Mouse (Mus musculus): ENCODE measurements around the gene Il4. TPM values are rescaled to one million over a fixed set of nuclear protein-coding genes. Genes with fewer than 3 reads are reported as not detected.
"Not testable (repeated sequence)": the region's sequence is repeated elsewhere in the genome, so short reads cannot be mapped to it uniquely, and the experiment has no call there.

The Il4 gene
- total and polyA plus RNA-seq, 2 experiments from 2014 or later: 4.9 TPM; not detected in 1

- WGBS: 100% methylated on average over 3 of the region's 3 CpGs
- DNase-seq (ENCODE audit: low spot score) (no peak), ATAC-seq (ENCODE audit: low FRiP score) (no peak)
- peak; percentile 47 for TF ChIP-seq CTCF (IDR thresholded peaks at IDR 0.05)
- Histone ChIP-seq H3K27ac (ENCODE audit: low read depth, low read length) (no peak overlapping the region), H3K4me3 (ENCODE audit: low read depth, low read length) (no peak overlapping the region), H3K4me1 (ENCODE audit: insufficient read depth, low read length) (no peaks in the 10 kb centered on the region), H3K27me3 (ENCODE audit: insufficient read depth, low read length) (no peaks in the 10 kb centered on the region), H3K36me3 (ENCODE audit: insufficient read depth, low read length) (peaks cover 43% of the 10 kb centered on the region), H3K9me3 (ENCODE audit: low read length) (no peaks in the 10 kb centered on the region), H3K4me2 (ENCODE audit: low read depth, low read length, poor library complexity, severe bottlenecking) (no peak overlapping the region), H3K9ac (replicated peaks; ENCODE audit: low read length, poor library complexity, severe bottlenecking) (no peak overlapping the region)
Measured at GRCm38 (mm10) chr11:53580562-53580961, 37.9 kb downstream of the Il4 start.

DNA sequence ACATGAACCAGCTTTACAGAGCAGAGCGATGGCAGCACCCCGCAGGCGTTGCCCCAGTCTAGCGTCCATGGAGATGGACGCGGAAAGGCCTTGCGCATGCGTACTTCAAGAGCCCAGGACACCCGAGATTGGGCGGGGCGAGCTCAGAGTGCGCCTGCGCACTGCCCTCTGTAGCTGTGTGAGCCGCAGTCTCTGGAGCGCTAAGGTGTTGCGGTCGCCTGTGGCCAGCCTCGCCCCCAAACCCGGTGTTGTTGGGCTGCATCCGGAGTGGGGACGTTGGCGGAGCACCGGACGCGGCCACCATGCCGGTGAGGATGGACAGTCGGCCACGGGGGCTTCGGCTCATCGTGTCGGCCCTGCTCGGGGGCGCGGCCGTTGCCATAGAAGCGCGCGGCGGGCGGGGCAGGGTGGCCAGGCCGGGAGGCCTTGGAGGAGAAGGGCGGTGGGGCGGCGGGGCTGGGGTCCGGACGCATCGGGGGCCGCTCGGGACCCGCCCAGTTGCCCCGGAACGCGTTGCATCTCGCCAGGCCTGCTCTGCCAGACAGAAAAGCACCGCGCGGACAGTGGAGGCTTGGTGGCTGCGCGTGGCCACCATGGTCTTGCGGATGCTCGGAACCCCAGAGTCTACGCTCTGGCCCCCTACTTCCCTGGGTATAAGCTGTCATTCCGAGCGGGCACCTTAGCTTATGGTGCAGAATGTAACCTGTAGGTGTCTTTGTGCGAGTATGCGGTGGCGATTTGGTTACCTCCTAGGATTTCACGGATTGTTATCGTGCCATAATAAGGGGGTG, 51.0 kb downstream of the Il4 start, which contains the start of gene Kif3a:
Gene Kif3a (plus strand): TSS at position 156 of the 791 bp plus-strand sequence.
- peak; percentile 1; the same call in 1 of the 2 replicates for TF ChIP-seq CTCF (IDR thresholded peaks at IDR 0.05)
- peak within 1 kb of the TSS; percentile 77 for H3K27ac ChIP-seq (ENCODE audit: low read depth, low read length)
- under 1% methylated on average over 59 of the region's 69 CpGs for WGBS
- peak within 1 kb of the TSS; percentile 98 for H3K4me3 ChIP-seq (ENCODE audit: low read depth, low read length)
- peak within 1 kb of the TSS; percentile 98 for H3K9ac ChIP-seq (replicated peaks; ENCODE audit: low read length, poor library complexity, severe bottlenecking)
- H3K4me2 ChIP-seq (ENCODE audit: low read depth, low read length, poor library complexity, severe bottlenecking): peak within 1 kb of the TSS; percentile 67
- H3K4me1 ChIP-seq (ENCODE audit: insufficient read depth, low read length): peaks cover 6% of the 10 kb centered on the region
- peaks cover 5% of the 10 kb centered on the region; the same call in 1 of the 2 replicates for H3K36me3 ChIP-seq (ENCODE audit: insufficient read depth, low read length)
- H3K9me3 ChIP-seq (ENCODE audit: low read length): no peaks in the 10 kb centered on the region
- H3K27me3 ChIP-seq (ENCODE audit: insufficient read depth, low read length): no peaks in the 10 kb centered on the region
- DNase-seq (ENCODE audit: low spot score): peak; percentile 97
- ATAC-seq (ENCODE audit: low FRiP score): peak; percentile 96

GRCm38 (mm10) chr11:53566646-53567045, 51.8 kb downstream of the Il4 start:
- Histone ChIP-seq H3K4me1 (ENCODE audit: insufficient read depth, low read length) (peaks cover 6% of the 10 kb centered on the region), H3K27ac (ENCODE audit: low read depth, low read length) (peak overlapping the region; percentile 77), H3K4me3 (ENCODE audit: low read depth, low read length) (peak overlapping the region; percentile 98), H3K36me3 (ENCODE audit: insufficient read depth, low read length) (peaks cover 5% of the 10 kb centered on the region; the same call in 1 of the 2 replicates), H3K27me3 (ENCODE audit: insufficient read depth, low read length) (no peaks in the 10 kb centered on the region), H3K4me2 (ENCODE audit: low read depth, low read length, poor library complexity, severe bottlenecking) (peak overlapping the region; percentile 67), H3K9me3 (ENCODE audit: low read length) (no peaks in the 10 kb centered on the region), H3K9ac (replicated peaks; ENCODE audit: low read length, poor library complexity, severe bottlenecking) (peak overlapping the region; percentile 98)
- ATAC-seq (ENCODE audit: low FRiP score): peak; percentile 21; the same call in 1 of the 2 replicates
- TF ChIP-seq CTCF (IDR thresholded peaks at IDR 0.05): no peak
- WGBS: 87% methylated on average over 4 of the region's 4 CpGs
- DNase-seq (ENCODE audit: low spot score): no peak

DNA sequence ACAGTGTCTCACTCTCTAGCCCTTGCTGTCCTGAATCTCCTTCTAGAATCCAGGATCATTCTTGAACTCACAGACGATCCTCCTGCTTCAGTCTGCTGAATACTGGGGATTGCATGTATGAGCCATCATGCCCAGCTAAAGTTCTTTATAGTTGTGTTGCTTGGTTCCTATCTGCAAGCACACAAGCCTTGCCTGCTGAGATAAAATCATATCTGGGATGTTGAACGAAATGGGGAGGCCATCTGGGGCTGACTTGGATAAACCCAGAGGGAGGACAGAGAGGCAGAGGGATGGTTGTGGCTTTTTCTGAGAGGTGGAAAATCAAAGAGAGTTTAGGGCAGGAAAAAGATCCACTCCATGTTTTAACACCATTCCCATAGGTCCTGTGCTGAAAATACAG, 56.5 kb downstream of the Il4 start:
- H3K4me3 ChIP-seq (ENCODE audit: low read depth, low read length): no peak overlapping the region
- H3K27me3 ChIP-seq (ENCODE audit: insufficient read depth, low read length): no peaks in the 10 kb centered on the region
- WGBS: 79% methylated on average over 2 of the region's 2 CpGs
- H3K27ac ChIP-seq (ENCODE audit: low read depth, low read length): no peak overlapping the region
- H3K4me1 ChIP-seq (ENCODE audit: insufficient read depth, low read length): no peaks in the 10 kb centered on the region; the same call in 1 of the 2 replicates
- no peak overlapping the region for H3K4me2 ChIP-seq (ENCODE audit: low read depth, low read length, poor library complexity, severe bottlenecking)
- no peak for TF ChIP-seq CTCF (IDR thresholded peaks at IDR 0.05)
- no peaks in the 10 kb centered on the region for H3K36me3 ChIP-seq (ENCODE audit: insufficient read depth, low read length)
- DNase-seq (ENCODE audit: low spot score) (no peak), ATAC-seq (ENCODE audit: low FRiP score) (no peak)
- no peaks in the 10 kb centered on the region for H3K9me3 ChIP-seq (ENCODE audit: low read length)
- no peak overlapping the region for H3K9ac ChIP-seq (replicated peaks; ENCODE audit: low read length, poor library complexity, severe bottlenecking)

DNA sequence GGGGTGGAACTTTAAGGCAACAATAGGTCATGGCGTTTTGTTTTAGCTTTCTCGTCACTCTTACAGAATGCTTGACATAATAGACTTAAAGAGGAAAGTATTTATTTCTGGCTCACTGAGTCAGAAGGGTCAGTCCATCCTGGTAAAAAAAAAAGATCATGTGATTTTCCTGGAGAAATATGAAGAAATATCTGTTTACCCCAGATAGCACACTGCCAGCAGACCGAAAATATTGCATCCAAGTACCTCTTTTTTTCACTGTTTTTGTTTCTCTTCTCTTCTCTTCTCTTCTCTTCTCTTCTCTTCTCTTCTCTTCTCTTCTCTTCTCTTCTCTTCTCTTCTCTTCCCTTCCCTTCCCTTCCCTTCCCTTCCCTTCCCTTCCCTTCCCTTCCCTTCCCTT, 58.5 kb downstream of the Il4 start:
- not testable (repeated sequence) for H3K4me1 ChIP-seq (ENCODE audit: insufficient read depth, low read length); ATAC-seq (ENCODE audit: low FRiP score); H3K4me2 ChIP-seq (ENCODE audit: low read depth, low read length, poor library complexity, severe bottlenecking); H3K4me3 ChIP-seq (ENCODE audit: low read depth, low read length); H3K9me3 ChIP-seq (ENCODE audit: low read length); H3K9ac ChIP-seq (replicated peaks; ENCODE audit: low read length, poor library complexity, severe bottlenecking); DNase-seq (ENCODE audit: low spot score); H3K27me3 ChIP-seq (ENCODE audit: insufficient read depth, low read length); H3K27ac ChIP-seq (ENCODE audit: low read depth, low read length); H3K36me3 ChIP-seq (ENCODE audit: insufficient read depth, low read length)
- WGBS: 97% methylated on average over 1 of the region's 3 CpGs

DNA sequence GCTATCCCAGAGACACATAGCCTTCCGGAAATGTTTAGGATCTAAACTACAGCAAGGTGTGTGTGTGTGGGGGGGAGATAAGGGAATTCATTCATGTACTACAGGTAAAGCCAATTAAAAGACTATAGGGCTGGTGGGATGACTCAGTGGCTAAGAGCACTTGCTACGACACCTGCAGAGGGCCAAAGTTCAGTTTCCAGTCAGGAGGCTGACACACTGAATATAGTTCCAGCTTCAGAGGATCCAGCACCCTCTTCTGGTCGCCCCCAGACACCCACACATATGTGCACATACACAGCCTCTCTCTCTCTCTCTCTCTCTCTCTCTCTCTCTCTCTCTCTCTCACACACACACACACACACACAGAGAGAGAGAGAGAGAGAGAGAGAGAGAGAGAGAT, 60.5 kb downstream of the Il4 start:
- not testable (repeated sequence) for H3K9me3 ChIP-seq (ENCODE audit: low read length); H3K9ac ChIP-seq (replicated peaks; ENCODE audit: low read length, poor library complexity, severe bottlenecking); H3K4me3 ChIP-seq (ENCODE audit: low read depth, low read length); H3K4me1 ChIP-seq (ENCODE audit: insufficient read depth, low read length); H3K27me3 ChIP-seq (ENCODE audit: insufficient read depth, low read length); DNase-seq (ENCODE audit: low spot score); ATAC-seq (ENCODE audit: low FRiP score); H3K36me3 ChIP-seq (ENCODE audit: insufficient read depth, low read length); H3K27ac ChIP-seq (ENCODE audit: low read depth, low read length); H3K4me2 ChIP-seq (ENCODE audit: low read depth, low read length, poor library complexity, severe bottlenecking)
- WGBS: 100% methylated on average over 1 of the region's 3 CpGs

DNA sequence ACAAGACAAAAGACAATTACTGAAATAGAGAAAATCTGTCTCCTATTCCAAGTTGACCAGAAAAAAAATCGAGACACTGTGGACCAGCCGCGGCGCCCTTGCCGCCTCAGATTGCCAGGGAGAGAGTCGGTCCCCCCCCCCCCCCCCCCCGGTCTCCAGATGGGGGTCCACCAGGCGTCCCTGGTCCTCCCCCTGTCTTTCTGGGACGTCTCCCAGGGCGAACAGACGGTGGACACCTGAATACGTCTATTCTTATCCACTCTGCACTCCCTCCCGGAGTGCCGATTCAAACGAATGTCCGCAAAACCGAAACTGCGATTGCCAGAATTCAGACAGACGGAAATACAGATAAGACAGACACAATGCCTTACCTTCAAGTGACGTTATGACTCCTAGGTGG, 61.9 kb downstream of the Il4 start:
- ATAC-seq (ENCODE audit: low FRiP score); H3K36me3 ChIP-seq (ENCODE audit: insufficient read depth, low read length); H3K9me3 ChIP-seq (ENCODE audit: low read length); H3K4me3 ChIP-seq (ENCODE audit: low read depth, low read length); H3K4me1 ChIP-seq (ENCODE audit: insufficient read depth, low read length); H3K9ac ChIP-seq (replicated peaks; ENCODE audit: low read length, poor library complexity, severe bottlenecking); H3K27ac ChIP-seq (ENCODE audit: low read depth, low read length); H3K27me3 ChIP-seq (ENCODE audit: insufficient read depth, low read length); DNase-seq (ENCODE audit: low spot score); H3K4me2 ChIP-seq (ENCODE audit: low read depth, low read length, poor library complexity, severe bottlenecking): not testable (repeated sequence)
- 87% methylated on average over 9 of the region's 20 CpGs for WGBS

All from midbrain, postnatal 0 days (tissue).